Mouse (Mus musculus) liver, embryonic 18 days (tissue): ENCODE results near the gene Tanc2. TPM values are rescaled to one million over a fixed set of nuclear protein-coding genes. Genes with fewer than 3 reads are reported as not detected.

Source experiments
- polyA plus RNA-seq: library from polyadenylated mRNA; depleted of rRNA; stranded (reverse); fragments of >200 nt; gene quantifications from 2 replicates; pipeline ENCODE4 v1.2.3, GENCODE M21; 2012; rRNA removed

The Tanc2 gene
- 0.90 and 0.99 TPM in 2 replicates for polyA plus RNA-seq

DNA sequence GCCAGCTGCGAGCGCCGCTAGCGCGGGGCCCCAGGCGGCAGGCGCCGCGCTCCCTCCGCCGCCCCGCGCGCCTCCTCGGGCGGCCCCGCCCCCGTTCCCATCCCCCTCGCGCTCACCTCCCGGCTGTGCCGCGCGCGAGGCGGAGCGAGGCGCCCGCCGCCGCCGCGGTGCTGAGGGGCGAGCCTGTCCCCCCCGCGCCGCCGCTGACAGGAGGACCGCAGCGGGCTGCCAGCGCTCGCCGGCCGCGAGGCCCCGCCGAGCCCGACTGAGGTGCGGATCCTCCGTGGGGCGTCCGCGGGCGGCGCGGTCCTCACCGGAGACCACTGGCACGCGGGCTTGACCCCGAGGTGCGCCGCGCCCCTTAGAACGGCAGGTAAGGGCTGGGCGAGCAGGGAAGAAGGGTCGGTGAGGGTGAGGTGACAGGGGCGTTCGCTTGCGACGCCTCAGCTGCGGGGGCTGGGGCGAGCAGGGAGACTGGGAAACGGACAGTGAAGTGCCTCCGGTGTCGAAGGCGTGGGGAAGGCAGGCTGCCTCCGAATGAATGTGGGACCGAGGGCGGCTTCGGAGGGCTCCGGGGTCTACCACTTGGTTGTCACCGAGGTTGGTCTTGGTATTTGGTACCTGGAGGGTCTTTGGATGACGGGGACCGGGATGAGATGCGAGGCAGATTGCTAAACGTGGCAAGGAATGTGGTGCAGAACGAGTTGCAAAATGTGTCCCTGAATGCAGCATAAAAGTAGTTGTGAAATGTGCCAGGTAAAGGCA is at the start of gene Tanc2:
Gene Tanc2, plus strand, starts transcription at position 110 of the 765 bp plus-strand sequence.

DNA sequence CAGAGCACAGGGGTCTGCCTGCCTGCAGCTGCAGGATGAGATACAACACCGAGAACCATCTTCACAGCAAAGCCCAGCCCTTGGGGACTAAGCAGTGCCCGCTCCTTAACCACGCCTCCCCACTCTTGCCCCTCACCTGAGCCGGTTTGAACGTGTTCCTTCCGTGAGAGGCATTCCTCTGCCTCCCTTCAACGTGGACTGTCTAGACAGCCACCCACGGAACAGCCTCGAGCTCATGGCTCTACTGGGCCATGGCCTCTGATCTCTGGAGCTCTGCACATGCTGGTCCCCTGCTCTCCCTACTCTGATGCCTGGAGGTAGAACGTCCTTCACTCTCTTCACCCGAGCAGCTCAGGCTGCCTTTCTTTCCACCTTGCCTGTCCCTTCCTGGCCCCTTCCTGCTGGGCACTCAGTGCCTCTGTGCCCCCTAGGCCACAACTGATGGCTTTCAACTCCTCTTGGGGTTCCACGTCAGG is 363.2 kb downstream of the Tanc2 start, which contains the start of gene Cyb561:
Gene Cyb561, minus strand, starts transcription at position 426 of the 476 bp plus-strand sequence.

DNA sequence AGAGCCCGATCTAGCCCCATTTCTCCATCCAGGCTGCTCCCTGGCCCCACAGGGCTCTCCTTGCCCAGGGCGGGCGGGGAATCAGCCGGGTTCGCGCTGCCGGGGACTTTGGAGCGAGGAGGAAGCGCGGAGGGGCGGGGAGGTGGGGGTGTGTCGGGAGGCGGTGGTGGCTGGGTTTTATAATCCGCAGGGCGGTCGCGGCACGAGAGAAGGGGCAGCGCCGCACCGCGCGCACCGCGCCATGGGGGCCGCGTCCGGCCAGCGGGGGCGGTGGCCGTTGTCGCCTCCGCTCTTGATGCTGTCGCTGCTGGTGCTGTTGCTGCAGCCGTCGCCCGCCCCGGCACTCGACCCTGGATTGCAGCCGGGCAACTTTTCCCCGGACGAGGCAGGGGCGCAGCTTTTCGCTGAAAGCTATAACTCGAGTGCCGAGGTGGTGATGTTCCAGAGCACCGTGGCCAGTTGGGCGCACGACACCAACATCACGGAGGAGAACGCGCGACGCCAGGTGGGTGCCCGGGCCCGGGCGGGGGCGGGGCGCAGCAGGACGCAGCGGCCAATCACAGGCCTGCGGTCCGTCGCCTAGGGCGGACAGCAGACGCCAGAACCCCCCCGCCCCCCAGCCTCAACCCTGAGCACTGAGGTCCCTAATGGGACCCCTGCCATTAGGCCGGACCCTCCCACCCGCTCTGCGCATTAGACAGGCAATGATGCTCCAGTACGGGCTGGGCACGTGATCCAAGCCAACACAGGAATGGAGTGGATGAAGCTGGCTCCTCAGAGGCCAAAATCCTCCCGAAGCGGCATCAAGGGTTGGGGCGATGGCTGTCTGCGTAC is 378.2 kb downstream of the Tanc2 start, which contains the start of gene Ace:
Gene Ace, plus strand, starts transcription at position 205 of the 834 bp plus-strand sequence.

Other genes starting within 250 kb of the Tanc2 start
- not detected in 2 replicates for gene March10, start 133.3 kb upstream of the Tanc2 start, polyA plus RNA-seq